Mouse (Mus musculus): ENCODE measurements around the gene Olfr694. TPM values are rescaled to one million over a fixed set of nuclear protein-coding genes. Genes with fewer than 3 reads are reported as not detected.

Gene Olfr694
- polyA plus RNA-seq, 2 experiments = not detected

GRCm38 (mm10) chr7:106640839-106641238 lies 50.8 kb downstream of the Olfr694 start:
- H3K9ac ChIP-seq (replicated peaks) = no peak overlapping the region
- H3K36me3 ChIP-seq (replicated peaks; ENCODE audit: control insufficient read depth, insufficient read depth, low read depth) = no peaks in the 10 kb centered on the region
- no peak overlapping the region for H3K4me2 ChIP-seq (ENCODE audit: low read depth)
- ATAC-seq (ENCODE audit: insufficient read depth) (peak; percentile 63; the same call in 1 of the 2 replicates), DNase-seq (ENCODE audit: low read depth in 3 of 3, low spot score in 3 of 3) (no peak)
- no peaks in the 10 kb centered on the region; a peak in 1 of 4 replicates for H3K4me1 ChIP-seq (replicated peaks; ENCODE audit: control insufficient read depth in 2 of 2, insufficient read depth in 2 of 2, low read length in 1 of 2)
- no peak overlapping the region for H3K4me3 ChIP-seq (ENCODE audit: insufficient read depth in 1 of 2, low read depth in 2 of 2, low read length in 2 of 2)
- WGBS (ENCODE audit: insufficient replicate concordance) = 27% methylated on average over 1 of the region's 1 CpGs
- H3K27me3 ChIP-seq (ENCODE audit: control insufficient read depth, insufficient read depth, low read length) = no peaks in the 10 kb centered on the region
- no peaks in the 10 kb centered on the region for H3K9me3 ChIP-seq (ENCODE audit: control insufficient read depth, low read length)
- TF ChIP-seq EP300 (IDR thresholded peaks at IDR 0.05; ENCODE audit: low read depth) (no peak), CTCF (IDR thresholded peaks at IDR 0.05; ENCODE audit: low read depth) (no peak)
- no peak overlapping the region for H3K27ac ChIP-seq

GRCm38 (mm10) chr7:106635560-106635959 lies 56.1 kb downstream of the Olfr694 start:
- peak; percentile 56; the same call in 1 of the 2 replicates for ATAC-seq (ENCODE audit: insufficient read depth)
- Histone ChIP-seq H3K4me3 (ENCODE audit: insufficient read depth in 1 of 2, low read depth in 2 of 2, low read length in 2 of 2) (no peak overlapping the region), H3K27me3 (ENCODE audit: control insufficient read depth, insufficient read depth, low read length) (no peaks in the 10 kb centered on the region), H3K36me3 (replicated peaks; ENCODE audit: control insufficient read depth, insufficient read depth, low read depth) (no peaks in the 10 kb centered on the region), H3K27ac (no peak overlapping the region), H3K9me3 (ENCODE audit: control insufficient read depth, low read length) (no peaks in the 10 kb centered on the region), H3K9ac (replicated peaks) (no peak overlapping the region), H3K4me2 (ENCODE audit: low read depth) (no peak overlapping the region), H3K4me1 (replicated peaks; ENCODE audit: control insufficient read depth in 2 of 2, insufficient read depth in 2 of 2, low read length in 1 of 2) (peaks cover 0 to 3% of the 10 kb centered on the region in 2 experiments; a peak in 1 of 4 replicates)
- TF ChIP-seq EP300 (IDR thresholded peaks at IDR 0.05; ENCODE audit: low read depth) (peak; percentile 30; the same call in 1 of the 2 replicates), CTCF (IDR thresholded peaks at IDR 0.05; ENCODE audit: low read depth) (no peak)
- no peak for DNase-seq (ENCODE audit: low read depth in 3 of 3, low spot score in 3 of 3)
- 19% methylated on average over 4 of the region's 4 CpGs for WGBS (ENCODE audit: insufficient replicate concordance)

Other genes starting within 250 kb of the Olfr694 start
- gene Olfr693, start 11.2 kb downstream of the Olfr694 start, polyA plus RNA-seq (2012; rRNA removed) = not detected in 2 replicates
- gene Olfr693, start 11.2 kb downstream of the Olfr694 start, polyA plus RNA-seq (2014; fragmentation: Nextera tagmentation; extraction: Ambion mirVana) = not detected in 2 replicates
- not detected in 2 replicates for gene Olfr695, start 24.6 kb upstream of the Olfr694 start, polyA plus RNA-seq (2012; rRNA removed)
- not detected in 2 replicates for gene Olfr695, start 24.6 kb upstream of the Olfr694 start, polyA plus RNA-seq (2014; fragmentation: Nextera tagmentation; extraction: Ambion mirVana)
- not detected in 2 replicates for gene Olfr697, start 50.6 kb upstream of the Olfr694 start, polyA plus RNA-seq (2012; rRNA removed)
- gene Olfr697, start 50.6 kb upstream of the Olfr694 start, polyA plus RNA-seq (2014; fragmentation: Nextera tagmentation; extraction: Ambion mirVana) = not detected in 2 replicates
- gene Olfr698, start 63.6 kb upstream of the Olfr694 start, polyA plus RNA-seq (2012; rRNA removed) = not detected in 2 replicates
- not detected in 2 replicates for gene Olfr698, start 63.6 kb upstream of the Olfr694 start, polyA plus RNA-seq (2014; fragmentation: Nextera tagmentation; extraction: Ambion mirVana)
- gene Olfr699, start 101.4 kb upstream of the Olfr694 start, polyA plus RNA-seq (2012; rRNA removed) = not detected in 2 replicates
- gene Olfr699, start 101.4 kb upstream of the Olfr694 start, polyA plus RNA-seq (2014; fragmentation: Nextera tagmentation; extraction: Ambion mirVana) = not detected in 2 replicates
- gene Olfr700, start 117.0 kb upstream of the Olfr694 start, polyA plus RNA-seq (2012; rRNA removed) = not detected in 2 replicates
- not detected in 2 replicates for gene Olfr700, start 117.0 kb upstream of the Olfr694 start, polyA plus RNA-seq (2014; fragmentation: Nextera tagmentation; extraction: Ambion mirVana)
- gene Olfr701, start 122.3 kb upstream of the Olfr694 start, polyA plus RNA-seq (2012; rRNA removed) = not detected in 2 replicates
- gene Olfr701, start 122.3 kb upstream of the Olfr694 start, polyA plus RNA-seq (2014; fragmentation: Nextera tagmentation; extraction: Ambion mirVana) = not detected in 2 replicates
- gene Olfr702, start 142.1 kb upstream of the Olfr694 start, polyA plus RNA-seq (2012; rRNA removed) = not detected in 2 replicates
- not detected in 2 replicates for gene Olfr702, start 142.1 kb upstream of the Olfr694 start, polyA plus RNA-seq (2014; fragmentation: Nextera tagmentation; extraction: Ambion mirVana)
- not detected in 2 replicates for gene Olfr703, start 151.5 kb upstream of the Olfr694 start, polyA plus RNA-seq (2012; rRNA removed)
- not detected in 2 replicates for gene Olfr703, start 151.5 kb upstream of the Olfr694 start, polyA plus RNA-seq (2014; fragmentation: Nextera tagmentation; extraction: Ambion mirVana)
- gene Olfr704, start 171.4 kb upstream of the Olfr694 start, polyA plus RNA-seq (2012; rRNA removed) = not detected in 2 replicates
- not detected in 2 replicates for gene Olfr704, start 171.4 kb upstream of the Olfr694 start, polyA plus RNA-seq (2014; fragmentation: Nextera tagmentation; extraction: Ambion mirVana)
- gene Olfr705, start 185.1 kb upstream of the Olfr694 start, polyA plus RNA-seq (2012; rRNA removed) = not detected in 2 replicates
- not detected in 2 replicates for gene Olfr705, start 185.1 kb upstream of the Olfr694 start, polyA plus RNA-seq (2014; fragmentation: Nextera tagmentation; extraction: Ambion mirVana)
- not detected in 2 replicates for gene Olfr706, start 196.3 kb upstream of the Olfr694 start, polyA plus RNA-seq (2012; rRNA removed)
- gene Olfr706, start 196.3 kb upstream of the Olfr694 start, polyA plus RNA-seq (2014; fragmentation: Nextera tagmentation; extraction: Ambion mirVana) = not detected in 2 replicates
- not detected in 2 replicates for gene Olfr707, start 209.4 kb upstream of the Olfr694 start, polyA plus RNA-seq (2012; rRNA removed)
- not detected in 2 replicates for gene Olfr707, start 209.4 kb upstream of the Olfr694 start, polyA plus RNA-seq (2014; fragmentation: Nextera tagmentation; extraction: Ambion mirVana)
- gene Olfr1532-ps1, start 216.2 kb upstream of the Olfr694 start, polyA plus RNA-seq (2012; rRNA removed) = not detected in 2 replicates
- gene Olfr1532-ps1, start 216.2 kb upstream of the Olfr694 start, polyA plus RNA-seq (2014; fragmentation: Nextera tagmentation; extraction: Ambion mirVana) = not detected in 2 replicates
- gene Olfr709-ps1, start 240.4 kb upstream of the Olfr694 start, polyA plus RNA-seq (2012; rRNA removed) = not detected in 2 replicates
- not detected in 2 replicates for gene Olfr709-ps1, start 240.4 kb upstream of the Olfr694 start, polyA plus RNA-seq (2014; fragmentation: Nextera tagmentation; extraction: Ambion mirVana)

Measured in liver, embryonic 14.5 days (tissue).